Mouse (Mus musculus): Measurements from ENCODE around the gene Ergic2. TPM values are rescaled to one million over a fixed set of nuclear protein-coding genes. Genes with fewer than 3 reads are reported as not detected.
A peak's percentile ranks its signal among the peaks of the same experiment; 100 is the strongest.

Ergic2 gene
- polyA plus RNA-seq (2014; fragmentation: Nextera tagmentation; extraction: Ambion mirVana) = 169 and 185 TPM in 2 replicates

DNA sequence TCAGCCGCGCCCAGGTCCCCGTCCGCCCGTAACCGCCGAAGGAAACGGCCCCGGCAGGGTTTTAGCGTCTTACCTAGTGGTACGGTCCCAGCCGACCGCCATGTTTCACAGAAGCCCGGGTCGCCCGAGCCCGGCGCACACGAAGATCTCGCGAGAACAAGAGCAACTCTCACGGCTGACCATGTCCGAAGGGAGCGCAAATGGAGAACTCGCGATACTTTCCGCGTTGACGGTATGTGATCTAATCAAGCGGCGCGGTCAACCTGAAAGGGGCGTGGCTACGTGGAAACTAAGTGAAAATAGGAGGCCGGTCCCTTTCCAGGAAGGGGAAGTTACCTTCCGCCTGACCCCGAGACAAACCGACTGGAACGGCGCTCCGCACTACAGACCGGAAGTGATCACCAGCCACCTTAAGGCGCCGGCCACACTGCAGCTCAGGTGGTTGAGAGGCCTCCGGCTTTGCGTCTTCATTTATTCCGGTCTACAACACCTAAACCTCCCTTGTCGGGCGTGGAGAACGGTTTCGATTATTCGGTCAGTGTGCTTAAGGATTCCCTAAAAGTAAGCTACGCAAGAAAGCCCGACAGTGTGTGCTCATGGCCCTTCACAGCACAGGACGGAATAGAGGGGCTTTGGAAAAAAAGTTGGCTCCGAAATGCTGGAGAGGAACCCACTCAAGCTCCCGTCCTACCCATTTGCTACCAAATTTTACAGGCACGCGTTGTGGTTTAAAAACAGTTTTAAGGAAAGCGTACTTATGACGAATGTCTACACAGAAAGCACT is at the start of gene Ergic2:
Gene Ergic2, minus strand, starts transcription at position 478 of the 784 bp plus-strand sequence.
- Histone ChIP-seq H3K36me3 (ENCODE audit: control insufficient read depth, insufficient read depth, low read length) (no peaks in the 10 kb centered on the region; the same call in 1 of the 2 replicates), H3K9ac (ENCODE audit: low read length) (peak within 1 kb of the TSS; percentile 99), H3K4me1 (replicated peaks; ENCODE audit: control insufficient read depth, insufficient read depth, low read length) (peaks cover 9% of the 10 kb centered on the region), H3K27me3 (replicated peaks; ENCODE audit: control insufficient read depth, insufficient read depth, low read length) (no peaks in the 10 kb centered on the region), H3K27ac (ENCODE audit: low read depth) (peak within 1 kb of the TSS; percentile 83), H3K4me2 (ENCODE audit: low read length) (peak within 1 kb of the TSS; percentile 94), H3K4me3 (ENCODE audit: low read depth, low read length) (peak within 1 kb of the TSS; percentile 76), H3K9me3 (ENCODE audit: control insufficient read depth, low read length) (no peaks in the 10 kb centered on the region)
- ATAC-seq (replicated peaks; ENCODE audit: low FRiP score, low TSS enrichment, low read depth) = peak; percentile 99
- WGBS = under 1% methylated on average over 61 of the region's 61 CpGs
- DNase-seq (ENCODE audit: low spot score) = peak; percentile 95

- no peaks in the 10 kb centered on the region for H3K27me3 ChIP-seq (replicated peaks; ENCODE audit: control insufficient read depth, insufficient read depth, low read length)
- WGBS = 87% methylated on average over 6 of the region's 6 CpGs
- no peak overlapping the region for H3K9ac ChIP-seq (ENCODE audit: low read length)
- DNase-seq (ENCODE audit: low spot score) = no peak
- H3K4me3 ChIP-seq (ENCODE audit: low read depth, low read length) = no peak overlapping the region
- H3K27ac ChIP-seq (ENCODE audit: low read depth) = peak overlapping the region; percentile 55
- no peak for ATAC-seq (replicated peaks; ENCODE audit: low FRiP score, low TSS enrichment, low read depth)
- no peak overlapping the region for H3K4me2 ChIP-seq (ENCODE audit: low read length)
- no peaks in the 10 kb centered on the region for H3K9me3 ChIP-seq (ENCODE audit: control insufficient read depth, low read length)
- peaks cover 18% of the 10 kb centered on the region for H3K4me1 ChIP-seq (replicated peaks; ENCODE audit: control insufficient read depth, insufficient read depth, low read length)
- H3K36me3 ChIP-seq (ENCODE audit: control insufficient read depth, insufficient read depth, low read length) = no peaks in the 10 kb centered on the region
These were observed 48.5 kb upstream of the Ergic2 start for GRCm38 (mm10) chr6:148260729-148261101.

- Histone ChIP-seq H3K9ac (ENCODE audit: low read length) (no peak overlapping the region), H3K9me3 (ENCODE audit: control insufficient read depth, low read length) (no peaks in the 10 kb centered on the region), H3K4me2 (ENCODE audit: low read length) (no peak overlapping the region), H3K27ac (ENCODE audit: low read depth) (peak overlapping the region; percentile 55), H3K4me1 (replicated peaks; ENCODE audit: control insufficient read depth, insufficient read depth, low read length) (peaks cover 23% of the 10 kb centered on the region), H3K36me3 (ENCODE audit: control insufficient read depth, insufficient read depth, low read length) (no peaks in the 10 kb centered on the region), H3K27me3 (replicated peaks; ENCODE audit: control insufficient read depth, insufficient read depth, low read length) (no peaks in the 10 kb centered on the region), H3K4me3 (ENCODE audit: low read depth, low read length) (no peak overlapping the region)
- ATAC-seq (replicated peaks; ENCODE audit: low FRiP score, low TSS enrichment, low read depth) (0 out of 2 replicates have a peak, but pooled peaks have one; percentile 32), DNase-seq (ENCODE audit: low spot score) (no peak)
- WGBS = 24% methylated on average over 4 of the region's 4 CpGs
These were observed 48.0 kb upstream of the Ergic2 start for GRCm38 (mm10) chr6:148259979-148260728.

GRCm38 (mm10) chr6:148259074-148259473 is 46.9 kb upstream of the Ergic2 start:
- Histone ChIP-seq H3K27me3 (replicated peaks; ENCODE audit: control insufficient read depth, insufficient read depth, low read length) (no peaks in the 10 kb centered on the region), H3K4me1 (replicated peaks; ENCODE audit: control insufficient read depth, insufficient read depth, low read length) (peaks cover 24% of the 10 kb centered on the region), H3K9ac (ENCODE audit: low read length) (no peak overlapping the region), H3K4me2 (ENCODE audit: low read length) (no peak overlapping the region), H3K9me3 (ENCODE audit: control insufficient read depth, low read length) (no peaks in the 10 kb centered on the region), H3K27ac (ENCODE audit: low read depth) (no peak overlapping the region), H3K36me3 (ENCODE audit: control insufficient read depth, insufficient read depth, low read length) (no peaks in the 10 kb centered on the region), H3K4me3 (ENCODE audit: low read depth, low read length) (no peak overlapping the region)
- WGBS = 71% methylated on average over 8 of the region's 8 CpGs
- no peak for ATAC-seq (replicated peaks; ENCODE audit: low FRiP score, low TSS enrichment, low read depth)
- DNase-seq (ENCODE audit: low spot score) = no peak

GRCm38 (mm10) chr6:148257805-148258204 is 45.6 kb upstream of the Ergic2 start:
- no peak for DNase-seq (ENCODE audit: low spot score)
- Histone ChIP-seq H3K4me3 (ENCODE audit: low read depth, low read length) (no peak overlapping the region), H3K27ac (ENCODE audit: low read depth) (no peak overlapping the region), H3K4me1 (replicated peaks; ENCODE audit: control insufficient read depth, insufficient read depth, low read length) (peaks cover 29% of the 10 kb centered on the region), H3K9me3 (ENCODE audit: control insufficient read depth, low read length) (no peaks in the 10 kb centered on the region), H3K9ac (ENCODE audit: low read length) (no peak overlapping the region), H3K27me3 (replicated peaks; ENCODE audit: control insufficient read depth, insufficient read depth, low read length) (no peaks in the 10 kb centered on the region), H3K4me2 (ENCODE audit: low read length) (no peak overlapping the region), H3K36me3 (ENCODE audit: control insufficient read depth, insufficient read depth, low read length) (no peaks in the 10 kb centered on the region)
- 74% methylated on average over 2 of the region's 2 CpGs for whole genome bisulfite sequencing
- ATAC-seq (replicated peaks; ENCODE audit: low FRiP score, low TSS enrichment, low read depth) = no peak

GRCm38 (mm10) chr6:148256109-148256508 is 43.9 kb upstream of the Ergic2 start:
- Histone ChIP-seq H3K4me1 (replicated peaks; ENCODE audit: control insufficient read depth, insufficient read depth, low read length) (peaks cover 36% of the 10 kb centered on the region), H3K9me3 (ENCODE audit: control insufficient read depth, low read length) (no peaks in the 10 kb centered on the region), H3K9ac (ENCODE audit: low read length) (no peak overlapping the region), H3K27ac (ENCODE audit: low read depth) (no peak overlapping the region), H3K4me3 (ENCODE audit: low read depth, low read length) (no peak overlapping the region), H3K4me2 (ENCODE audit: low read length) (no peak overlapping the region), H3K27me3 (replicated peaks; ENCODE audit: control insufficient read depth, insufficient read depth, low read length) (no peaks in the 10 kb centered on the region), H3K36me3 (ENCODE audit: control insufficient read depth, insufficient read depth, low read length) (no peaks in the 10 kb centered on the region)
- DNase-seq (ENCODE audit: low spot score) (no peak), ATAC-seq (replicated peaks; ENCODE audit: low FRiP score, low TSS enrichment, low read depth) (no peak)
- WGBS = 77% methylated on average over 3 of the region's 3 CpGs

DNA sequence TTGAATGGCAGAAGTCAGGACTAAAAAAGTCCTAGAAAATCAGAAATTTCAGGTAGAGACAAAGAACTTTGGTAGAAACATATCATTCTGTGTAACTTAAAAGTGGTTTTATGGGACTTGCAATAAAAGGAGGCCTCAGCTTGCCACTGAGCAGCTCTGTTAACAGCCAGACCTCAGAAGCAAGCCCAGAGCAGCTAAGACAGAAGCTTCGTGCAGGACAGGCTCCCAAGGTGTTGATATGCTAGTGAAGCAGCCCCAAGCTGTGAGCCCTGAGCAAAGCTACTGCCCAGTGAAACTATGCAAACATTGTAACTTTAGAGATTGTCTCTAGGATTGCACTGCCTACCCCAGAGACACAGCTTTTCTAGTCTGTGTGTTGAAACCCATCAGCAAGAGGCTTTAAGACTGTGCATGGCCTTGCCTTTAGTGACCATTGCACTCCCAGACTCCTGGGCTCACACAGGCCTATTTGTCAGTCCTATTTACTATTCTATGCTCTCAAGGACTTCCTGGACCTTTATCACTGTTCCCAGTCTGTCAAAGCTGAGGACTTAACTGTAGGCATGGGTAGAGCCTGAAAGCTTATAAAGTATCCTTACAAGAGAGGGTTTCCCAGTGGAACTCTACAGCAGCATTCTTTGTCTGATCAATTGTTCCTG is 43.4 kb upstream of the Ergic2 start:
- Histone ChIP-seq H3K4me2 (ENCODE audit: low read length) (no peak overlapping the region), H3K9ac (ENCODE audit: low read length) (no peak overlapping the region), H3K27ac (ENCODE audit: low read depth) (no peak overlapping the region), H3K36me3 (ENCODE audit: control insufficient read depth, insufficient read depth, low read length) (no peaks in the 10 kb centered on the region), H3K9me3 (ENCODE audit: control insufficient read depth, low read length) (no peaks in the 10 kb centered on the region), H3K4me3 (ENCODE audit: low read depth, low read length) (no peak overlapping the region), H3K27me3 (replicated peaks; ENCODE audit: control insufficient read depth, insufficient read depth, low read length) (no peaks in the 10 kb centered on the region), H3K4me1 (replicated peaks; ENCODE audit: control insufficient read depth, insufficient read depth, low read length) (peaks cover 33% of the 10 kb centered on the region)
- no peak for ATAC-seq (replicated peaks; ENCODE audit: low FRiP score, low TSS enrichment, low read depth)
- WGBS = 38% methylated on average over 1 of the region's 1 CpGs
- no peak for DNase-seq (ENCODE audit: low spot score)

GRCm38 (mm10) chr6:148249221-148249620 is 37.0 kb upstream of the Ergic2 start:
- no peak for DNase-seq (ENCODE audit: low spot score)
- Histone ChIP-seq H3K9me3 (ENCODE audit: control insufficient read depth, low read length) (no peaks in the 10 kb centered on the region), H3K4me1 (replicated peaks; ENCODE audit: control insufficient read depth, insufficient read depth, low read length) (peaks cover 13% of the 10 kb centered on the region), H3K4me3 (ENCODE audit: low read depth, low read length) (no peak overlapping the region), H3K36me3 (ENCODE audit: control insufficient read depth, insufficient read depth, low read length) (peaks cover 4% of the 10 kb centered on the region; the same call in 1 of the 2 replicates), H3K4me2 (ENCODE audit: low read length) (no peak overlapping the region), H3K27ac (ENCODE audit: low read depth) (no peak overlapping the region), H3K27me3 (replicated peaks; ENCODE audit: control insufficient read depth, insufficient read depth, low read length) (no peaks in the 10 kb centered on the region), H3K9ac (ENCODE audit: low read length) (no peak overlapping the region)
- WGBS = 78% methylated on average over 3 of the region's 3 CpGs
- no peak for ATAC-seq (replicated peaks; ENCODE audit: low FRiP score, low TSS enrichment, low read depth)

Measured in intestine, embryonic 14.5 days (tissue).